Mouse (Mus musculus) liver, embryonic 13.5 days (tissue): ENCODE results near the gene Pcyt1b. TPM values are rescaled to one million over a fixed set of nuclear protein-coding genes. Genes with fewer than 3 reads are reported as not detected.
A peak's percentile ranks its signal among the peaks of the same experiment; 100 is the strongest.

Experiments used
- ATAC-seq: fragments of 200-750 bp; cut with Nextera tagmentation; 2 replicates; pipeline ENCODE4 v1.8.0; 2017; ENCODE audit warnings: low read depth, mild to moderate bottlenecking, moderate number of reproducible peaks, moderate library complexity
- DNase-seq: peaks from one replicate; pipeline ENCODE4 v3.0.0; 2022
- H3K27ac ChIP-seq: fragments of 300-500 bp; sonication (generic); 2 replicates; pipeline ENCODE4 v1.5.1; 2015; ENCODE audit warnings: moderate library complexity, mild to moderate bottlenecking, inconsistent platforms
- H3K27me3 ChIP-seq: fragments of 300-500 bp; sonication (generic); 2 replicates; pipeline ENCODE4 v1.6.1; 2015; ENCODE audit warnings: mild to moderate bottlenecking, inconsistent platforms
- H3K36me3 ChIP-seq: fragments of 300-500 bp; sonication (generic); 2 replicates; pipeline ENCODE4 v1.6.1; 2015; ENCODE audit warnings: mild to moderate bottlenecking, inconsistent platforms
- H3K4me1 ChIP-seq: fragments of 300-500 bp; sonication (generic); replicated peaks from 2 replicates; pipeline ENCODE4 v1.6.1; 2015; ENCODE audit warnings: inconsistent platforms
- H3K4me2 ChIP-seq: fragments of 300-500 bp; sonication (generic); 2 replicates; pipeline ENCODE4 v1.6.1; 2015; ENCODE audit warnings: inconsistent platforms, mild to moderate bottlenecking, moderate library complexity
- H3K4me3 ChIP-seq: fragments of 300-500 bp; sonication (generic); replicated peaks from 2 replicates; pipeline ENCODE4 v1.5.1; 2015; ENCODE audit warnings: mild to moderate bottlenecking, inconsistent platforms
- H3K9ac ChIP-seq: fragments of 300-500 bp; sonication (generic); 2 replicates; pipeline ENCODE4 v1.6.1; 2015; ENCODE audit warnings: mild to moderate bottlenecking, inconsistent platforms
- H3K9me3 ChIP-seq: fragments of 300-500 bp; sonication (generic); replicated peaks from 2 replicates; pipeline ENCODE4 v1.6.1; 2016; ENCODE audit warnings: inconsistent platforms
- WGBS: fragments of 180-500 bp; shearing (Covaris S2); methylation state at CpG from one replicate; pipeline ENCODE4 v1.1.7; 2015; ENCODE audit not compliant: insufficient replicate concordance; 5-methylcytosine and 5-hydroxymethylcytosine counted together
- polyA plus RNA-seq: library from polyadenylated mRNA; unstranded; fragments of >200 nt; fragmentation: Nextera tagmentation; extraction: Ambion mirVana; gene quantifications from 2 replicates; pipeline ENCODE4 v1.2.1, GENCODE M21; 2015

The Pcyt1b gene
- polyA plus RNA-seq, result 7.2 and 8.9 TPM in 2 replicates

DNA sequence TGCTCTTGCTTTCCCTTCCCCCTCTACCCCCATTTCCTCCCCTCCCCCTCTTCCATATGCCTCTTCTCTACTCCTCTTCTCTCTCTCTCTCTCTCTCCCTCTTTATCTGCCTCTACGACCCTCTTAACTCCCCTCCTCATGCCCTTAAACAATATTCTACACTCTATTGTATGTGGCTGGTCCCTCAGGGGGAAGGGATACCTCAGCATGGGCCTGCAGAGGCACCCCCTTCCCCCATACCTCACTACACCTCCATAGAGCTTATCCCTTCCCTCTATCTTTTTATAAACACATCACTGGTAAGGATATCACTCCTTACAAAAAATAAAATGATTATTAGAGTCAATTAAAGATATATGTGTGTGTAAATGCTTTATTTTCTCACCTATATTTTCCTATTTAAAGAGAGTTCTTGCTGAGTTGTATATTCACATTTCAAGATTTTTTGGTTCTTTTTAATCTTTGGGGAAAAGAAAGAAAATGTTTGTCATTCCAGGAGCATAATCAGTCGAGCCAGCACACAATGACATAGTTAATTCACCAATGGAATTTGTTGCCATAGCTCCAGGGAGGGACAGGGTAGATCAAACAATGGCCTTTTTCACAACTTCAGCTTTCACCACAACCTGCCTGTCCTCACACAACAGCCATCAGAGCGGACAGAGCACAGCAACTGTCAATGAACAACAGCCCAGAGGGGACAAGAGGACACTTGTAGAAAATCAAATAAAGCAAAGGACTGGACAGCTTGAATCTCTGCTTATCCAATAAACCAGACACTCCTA lies at the start of gene Pcyt1b:
TSS of gene Pcyt1b (plus strand) at position 646 of the 785 bp plus-strand sequence.
- no peaks in the 10 kb centered on the region for H3K9me3 ChIP-seq
- no peaks in the 10 kb centered on the region for H3K4me1 ChIP-seq
- 37% methylated on average over 3 of the region's 3 CpGs for WGBS
- no peak for DNase-seq
- no peaks in the 10 kb centered on the region for H3K27me3 ChIP-seq
- no peak within 1 kb of the TSS for H3K27ac ChIP-seq
- no peak within 1 kb of the TSS for H3K9ac ChIP-seq
- no peak within 1 kb of the TSS for H3K4me3 ChIP-seq
- no peak within 1 kb of the TSS for H3K4me2 ChIP-seq
- ATAC-seq, result no peak
- H3K36me3 ChIP-seq, result no peaks in the 10 kb centered on the region

DNA sequence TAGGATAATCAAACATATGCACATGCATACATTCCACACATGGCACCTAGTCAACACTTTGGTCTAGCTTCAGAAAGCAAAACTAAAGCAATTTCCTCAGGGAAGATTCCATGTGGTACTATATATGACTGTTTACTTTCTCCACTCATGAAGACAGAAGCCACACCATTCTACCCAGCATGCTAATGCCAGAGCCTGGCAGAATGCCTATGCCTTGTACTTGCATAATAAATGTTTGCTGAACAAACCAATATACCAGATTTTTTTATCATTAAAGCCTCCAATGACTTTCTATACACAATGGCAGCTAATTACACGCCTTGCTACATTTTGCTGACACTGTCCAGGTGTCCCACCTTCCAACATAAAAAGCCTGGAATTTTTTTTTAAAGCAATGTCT lies 24.4 kb upstream of the Pcyt1b start:
- no peaks in the 10 kb centered on the region for H3K27me3 ChIP-seq
- no peaks in the 10 kb centered on the region for H3K9me3 ChIP-seq
- H3K9ac ChIP-seq, result peak overlapping the region; percentile 76
- no peak overlapping the region for H3K27ac ChIP-seq
- peaks cover 17% of the 10 kb centered on the region for H3K4me1 ChIP-seq
- peak overlapping the region; percentile 70 for H3K4me3 ChIP-seq
- peaks cover 11% of the 10 kb centered on the region for H3K36me3 ChIP-seq
- DNase-seq (no peak), ATAC-seq (no peak)
- peak overlapping the region; percentile 68 for H3K4me2 ChIP-seq
- 53% methylated on average over 1 of the region's 1 CpGs for WGBS

DNA sequence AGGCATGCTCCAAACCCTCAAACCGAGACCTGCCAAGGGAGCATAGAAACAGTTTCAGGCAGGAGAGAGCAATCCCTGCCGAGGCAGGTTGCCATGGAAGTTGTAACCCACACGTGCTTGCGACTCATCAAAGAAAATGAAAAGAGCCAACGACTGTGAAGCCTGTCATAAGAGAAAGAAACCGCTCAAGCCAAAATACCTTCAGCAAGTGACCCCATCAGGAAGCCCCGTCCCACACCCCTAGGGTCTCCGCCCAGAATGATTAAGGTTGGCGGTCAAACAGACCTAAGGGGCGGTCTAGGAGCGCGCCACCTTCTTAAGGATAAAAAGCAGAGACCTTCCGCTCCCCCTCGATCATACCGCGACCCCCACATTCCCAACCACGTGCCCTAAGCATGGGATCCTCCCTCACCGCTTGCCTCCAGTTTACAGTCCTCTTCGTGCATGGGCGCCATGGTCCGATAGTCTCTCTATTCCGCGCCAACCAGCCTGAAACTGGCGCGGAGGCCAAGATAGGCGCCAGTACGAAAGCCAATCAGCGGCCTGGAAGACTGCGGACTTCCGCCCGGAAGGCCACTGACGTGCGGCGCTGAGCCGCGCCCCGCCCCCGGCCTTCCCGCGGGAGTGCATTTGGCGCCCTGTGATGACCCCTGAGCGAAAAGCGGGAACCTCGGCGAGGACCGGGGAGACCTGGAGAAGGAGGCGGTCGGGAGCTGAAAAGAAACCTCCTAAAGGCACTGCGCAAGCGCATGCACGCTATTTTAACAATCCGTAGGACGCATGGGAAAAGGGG lies 22.8 kb upstream of the Pcyt1b start, which contains the start of gene Pola1:
TSS of gene Pola1 (minus strand) at position 499 of the 793 bp plus-strand sequence.
- H3K27me3 ChIP-seq, result no peaks in the 10 kb centered on the region
- peak within 1 kb of the TSS; percentile 70 for H3K27ac ChIP-seq
- 13% methylated on average over 53 of the region's 53 CpGs for WGBS
- H3K4me1 ChIP-seq, result peaks cover 17% of the 10 kb centered on the region
- peak; percentile 97 for ATAC-seq
- H3K4me3 ChIP-seq, result peak within 1 kb of the TSS; percentile 70
- no peaks in the 10 kb centered on the region for H3K36me3 ChIP-seq
- peak within 1 kb of the TSS; percentile 76 for H3K9ac ChIP-seq
- DNase-seq, result peak; percentile 77
- no peaks in the 10 kb centered on the region for H3K9me3 ChIP-seq
- peak within 1 kb of the TSS; percentile 68 for H3K4me2 ChIP-seq

DNA sequence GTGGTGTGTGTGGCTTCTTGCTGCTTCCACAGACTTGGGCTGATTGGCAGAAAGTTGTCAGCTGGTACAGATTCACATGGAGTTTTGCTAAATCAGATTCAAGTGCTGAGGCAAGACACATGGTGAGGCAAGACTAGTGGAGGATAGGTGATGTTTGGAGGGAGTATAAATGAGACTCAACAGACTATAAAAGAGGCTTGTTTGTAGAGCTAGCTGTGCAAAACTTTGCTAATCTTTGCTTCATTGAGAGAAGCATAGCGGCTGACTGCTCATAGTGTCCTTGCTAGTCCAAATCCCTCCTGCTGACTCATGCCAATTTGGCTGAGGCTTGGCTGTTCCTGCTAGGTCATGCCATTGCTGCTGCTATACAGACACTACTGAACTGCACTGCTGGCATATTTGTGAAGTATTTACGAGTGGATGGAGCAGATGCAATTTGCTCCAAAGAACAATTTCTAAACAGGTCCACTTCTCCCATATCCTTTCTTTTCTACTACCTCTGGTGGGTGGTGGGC lies 19.7 kb upstream of the Pcyt1b start:
- Histone ChIP-seq H3K27ac (no peak overlapping the region), H3K27me3 (no peaks in the 10 kb centered on the region), H3K4me3 (no peak overlapping the region), H3K9me3 (no peaks in the 10 kb centered on the region), H3K4me1 (peaks cover 7% of the 10 kb centered on the region), H3K4me2 (no peak overlapping the region), H3K9ac (no peak overlapping the region), H3K36me3 (no peaks in the 10 kb centered on the region)
- WGBS, result 66% methylated on average over 2 of the region's 2 CpGs
- no peak for ATAC-seq
- no peak for DNase-seq

DNA sequence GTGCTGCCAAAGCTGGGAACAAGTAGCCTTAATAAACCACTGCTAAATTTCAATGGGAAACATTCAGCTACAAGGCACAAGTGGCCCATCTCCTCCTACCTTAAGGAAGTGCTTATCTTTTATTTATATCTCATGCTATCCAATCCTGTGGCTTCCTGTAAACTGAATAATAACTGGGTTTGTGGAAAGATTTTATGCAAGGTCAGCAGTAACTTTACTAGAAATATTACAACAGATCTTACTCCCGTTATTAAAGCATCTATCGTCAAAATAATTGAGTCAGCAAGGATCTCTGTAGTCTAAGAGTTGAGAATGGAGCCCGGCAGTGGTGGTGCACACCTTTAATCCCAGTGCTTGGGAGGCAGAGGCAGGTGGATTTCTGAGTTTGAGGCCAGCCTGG lies 11.1 kb upstream of the Pcyt1b start:
- WGBS, result 62% methylated on average over 3 of the region's 3 CpGs

DNA sequence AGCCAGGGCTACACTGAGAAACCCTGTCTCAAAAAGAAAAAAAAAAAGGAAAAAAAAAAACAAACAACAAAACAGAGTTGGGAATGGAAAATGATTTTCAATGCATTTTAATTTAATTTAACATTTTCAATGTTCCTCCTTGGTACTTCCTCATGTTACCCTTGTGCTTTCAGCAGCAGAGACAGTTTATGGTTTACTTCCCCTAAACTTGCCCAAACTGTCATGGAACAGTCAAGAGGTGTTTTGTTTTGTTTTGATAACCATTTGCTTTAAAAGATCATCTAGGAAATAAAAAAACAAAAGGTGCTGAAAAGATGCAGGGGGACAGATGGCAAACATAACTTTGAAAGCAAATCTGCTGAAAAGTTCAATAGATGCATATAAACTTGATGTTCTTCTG lies 10.6 kb upstream of the Pcyt1b start:
- H3K4me3 ChIP-seq, result no peak overlapping the region
- no peak for ATAC-seq

More for the DNA sequence above, 11.1 kb upstream of the Pcyt1b start:
- Histone ChIP-seq H3K27ac (no peak overlapping the region), H3K4me3 (no peak overlapping the region), H3K36me3 (no peaks in the 10 kb centered on the region), H3K9ac (no peak overlapping the region), H3K9me3 (no peaks in the 10 kb centered on the region), H3K4me2 (no peak overlapping the region), H3K27me3 (no peaks in the 10 kb centered on the region), H3K4me1 (no peaks in the 10 kb centered on the region)
- ATAC-seq, result no peak
- DNase-seq, result no peak

DNA sequence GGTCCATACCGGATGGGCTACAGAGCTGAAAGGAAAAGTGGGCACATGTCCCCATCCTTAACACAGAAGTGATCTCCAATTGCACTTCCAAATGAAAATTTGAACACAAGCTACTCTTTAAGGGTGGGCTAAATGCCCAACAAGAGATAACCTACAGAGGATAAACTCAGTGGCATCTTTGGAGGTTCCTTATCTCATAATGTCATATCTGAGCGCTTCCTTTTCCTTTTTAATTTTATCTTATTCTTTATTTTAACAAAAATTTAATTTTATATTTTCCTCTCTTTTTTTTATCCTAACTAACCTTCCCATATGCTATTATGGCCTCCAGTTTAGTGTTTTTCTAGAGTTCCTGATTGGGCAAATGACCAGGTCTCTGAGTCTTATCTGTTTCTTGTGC lies 3.9 kb upstream of the Pcyt1b start:
- WGBS, result 72% methylated on average over 2 of the region's 2 CpGs
- ATAC-seq (no peak), DNase-seq (no peak)
- Histone ChIP-seq H3K36me3 (no peaks in the 10 kb centered on the region), H3K27me3 (no peaks in the 10 kb centered on the region), H3K4me2 (no peak overlapping the region), H3K4me1 (no peaks in the 10 kb centered on the region), H3K27ac (no peak overlapping the region), H3K4me3 (no peak overlapping the region), H3K9ac (no peak overlapping the region), H3K9me3 (no peaks in the 10 kb centered on the region)

More for the DNA sequence above, 10.6 kb upstream of the Pcyt1b start:
- H3K27ac ChIP-seq, result no peak overlapping the region
- H3K9me3 ChIP-seq, result no peaks in the 10 kb centered on the region
- no peaks in the 10 kb centered on the region for H3K36me3 ChIP-seq
- DNase-seq, result no peak
- no peak overlapping the region for H3K4me2 ChIP-seq
- no peaks in the 10 kb centered on the region for H3K27me3 ChIP-seq
- no peak overlapping the region for H3K9ac ChIP-seq
- no peaks in the 10 kb centered on the region for H3K4me1 ChIP-seq

DNA sequence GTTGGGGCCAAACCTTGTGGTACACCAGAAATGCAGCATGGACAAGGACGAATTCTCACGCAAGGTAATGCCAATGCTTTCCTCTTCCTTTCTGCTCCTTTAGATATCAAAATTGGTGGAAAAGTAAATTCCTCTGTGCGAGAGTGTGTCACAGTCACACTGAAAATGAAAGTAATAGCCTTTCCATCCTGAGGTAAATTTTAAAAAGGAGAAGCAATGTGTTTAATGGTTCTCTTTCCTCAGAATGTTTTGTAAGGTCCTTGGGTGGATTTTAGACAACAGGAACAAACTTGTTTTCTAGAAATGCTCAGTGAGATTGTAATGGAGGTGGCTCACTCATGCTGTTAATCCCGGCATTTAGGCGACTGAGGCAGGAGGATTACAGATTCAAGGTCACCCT lies 490 bp downstream of the Pcyt1b start:
- no peak overlapping the region for H3K4me3 ChIP-seq
- H3K36me3 ChIP-seq, result no peaks in the 10 kb centered on the region
- DNase-seq (no peak), ATAC-seq (no peak)
- no peak overlapping the region for H3K4me2 ChIP-seq
- 65% methylated on average over 5 of the region's 5 CpGs for WGBS
- H3K27me3 ChIP-seq, result no peaks in the 10 kb centered on the region
- H3K27ac ChIP-seq, result no peak overlapping the region
- H3K4me1 ChIP-seq, result no peaks in the 10 kb centered on the region
- H3K9ac ChIP-seq, result no peak overlapping the region
- no peaks in the 10 kb centered on the region for H3K9me3 ChIP-seq

DNA sequence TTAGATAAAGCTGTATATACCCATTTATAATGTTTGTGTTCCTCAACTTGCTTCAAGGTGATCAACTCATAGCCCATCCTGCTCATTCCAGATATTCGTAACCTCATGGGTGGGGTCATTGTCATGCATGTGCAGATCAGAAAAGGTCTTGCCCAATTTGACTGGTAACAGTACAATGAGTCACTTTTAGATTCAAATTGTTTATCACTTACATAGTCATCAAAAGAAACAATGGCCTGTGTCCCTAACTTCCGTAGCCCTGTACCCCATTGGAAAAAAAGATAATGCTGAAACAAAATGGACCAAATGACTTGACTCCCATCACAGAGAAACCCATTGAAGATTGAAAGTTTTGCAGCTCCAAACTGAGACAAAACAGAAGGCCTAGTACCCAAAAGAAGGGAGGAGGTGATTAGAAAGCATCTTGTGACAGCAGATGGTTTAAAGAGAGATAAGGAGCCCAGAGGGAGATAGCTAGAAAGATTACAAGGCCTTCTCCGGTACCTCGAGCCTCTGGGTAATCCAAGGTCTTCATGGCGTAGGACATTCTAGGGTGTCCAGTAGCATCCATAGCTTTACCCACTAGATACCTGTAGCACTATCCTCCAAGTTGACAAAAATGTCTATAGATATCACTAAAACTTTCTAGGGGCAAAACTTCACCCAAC lies 9.4 kb downstream of the Pcyt1b start:
- 55% methylated on average over 5 of the region's 5 CpGs for WGBS
- ATAC-seq, result peak; percentile 58
- no peak overlapping the region for H3K4me2 ChIP-seq

DNA sequence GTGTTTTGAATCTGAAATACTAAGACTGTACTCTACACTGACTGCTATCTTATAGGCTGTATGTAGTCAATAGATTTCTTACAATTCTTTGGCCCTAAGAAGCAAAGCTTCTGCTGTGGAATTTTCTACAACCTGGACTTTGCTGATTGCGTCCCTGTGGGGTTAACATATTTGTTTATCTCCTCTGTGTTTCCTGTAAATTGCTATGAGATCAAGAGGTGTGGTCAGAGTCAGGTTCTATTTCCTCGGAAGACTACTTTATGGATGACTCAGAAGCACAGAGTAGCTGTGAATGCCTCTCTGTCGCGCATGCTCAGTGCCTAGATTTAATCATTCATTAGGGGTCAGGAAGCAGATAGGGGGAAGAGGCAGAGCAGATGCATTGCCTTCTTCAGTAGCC lies 10.1 kb downstream of the Pcyt1b start:
- ATAC-seq (peak; percentile 65; the same call in 1 of the 2 replicates), DNase-seq (no peak)
- Histone ChIP-seq H3K27me3 (no peaks in the 10 kb centered on the region), H3K9me3 (no peaks in the 10 kb centered on the region), H3K27ac (peak overlapping the region; percentile 34; the same call in 1 of the 2 replicates), H3K36me3 (no peaks in the 10 kb centered on the region), H3K9ac (no peak overlapping the region), H3K4me1 (peaks cover 17% of the 10 kb centered on the region), H3K4me3 (no peak overlapping the region), H3K4me2 (no peak overlapping the region)
- 35% methylated on average over 4 of the region's 4 CpGs for WGBS

More for the DNA sequence above, 9.4 kb downstream of the Pcyt1b start:
- DNase-seq, result no peak
- no peaks in the 10 kb centered on the region for H3K27me3 ChIP-seq
- no peak overlapping the region for H3K9ac ChIP-seq
- no peak overlapping the region for H3K4me3 ChIP-seq
- peak overlapping the region; percentile 34; the same call in 1 of the 2 replicates for H3K27ac ChIP-seq
- H3K4me1 ChIP-seq, result peaks cover 17% of the 10 kb centered on the region
- H3K9me3 ChIP-seq, result no peaks in the 10 kb centered on the region
- H3K36me3 ChIP-seq, result no peaks in the 10 kb centered on the region

DNA sequence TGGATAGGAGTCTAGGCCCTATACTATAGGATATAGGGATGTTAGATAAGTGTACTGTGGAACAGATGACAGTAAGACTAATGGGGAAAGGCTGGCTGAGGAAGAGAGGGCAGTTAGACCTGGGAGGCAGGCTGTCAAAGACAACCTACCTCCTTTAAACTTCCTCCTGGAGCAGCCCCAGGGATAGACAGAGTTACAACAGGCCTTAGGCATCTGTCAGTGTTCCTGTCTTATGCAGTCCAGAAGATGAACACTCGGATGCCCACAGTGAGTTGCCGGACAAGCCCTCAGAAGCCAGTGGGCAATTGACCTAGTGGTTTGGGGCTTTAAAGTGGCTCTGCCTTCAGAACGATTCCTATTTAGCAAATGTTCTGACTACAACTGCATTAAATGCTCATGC lies 19.8 kb downstream of the Pcyt1b start:
- Histone ChIP-seq H3K27me3 (no peaks in the 10 kb centered on the region), H3K4me2 (peak overlapping the region; percentile 66), H3K9me3 (no peaks in the 10 kb centered on the region), H3K4me1 (peaks cover 22% of the 10 kb centered on the region), H3K4me3 (peak overlapping the region; percentile 63), H3K27ac (peak overlapping the region; percentile 98), H3K36me3 (no peaks in the 10 kb centered on the region), H3K9ac (peak overlapping the region; percentile 68)
- WGBS, result 18% methylated on average over 3 of the region's 3 CpGs
- ATAC-seq (peak; percentile 24), DNase-seq (no peak)
